Mouse (Mus musculus): ENCODE measurements around the gene Scfd2. TPM values are rescaled to one million over a fixed set of nuclear protein-coding genes. Genes with fewer than 3 reads are reported as not detected.

Gene Scfd2
- total RNA-seq (2023), result 10 to 100 TPM; 49.5 to 56.5 TPM

GRCm38 (mm10) chr5:74531630-74532280 lies at the start of gene Scfd2:
Scfd2 (minus strand) TSS chr5:74531759.

GRCm38 (mm10) chr5:74535240-74536021 lies 3.9 kb upstream of the Scfd2 start, which contains the start of gene Fip1l1:
Fip1l1 (plus strand) TSS chr5:74535449.

GRCm38 (mm10) chr5:74194841-74195613 lies 336.5 kb downstream of the Scfd2 start, which contains the start of gene Rasl11b:
Rasl11b (plus strand) TSS chr5:74195286.

Other genes starting within 250 kb of the Scfd2 start
- 100 to 1,000 TPM; 128 to 136 TPM for gene Fip1l1, start 3.7 kb upstream of the Scfd2 start, total RNA-seq (2023)
- gene Lnx1, start 171.2 kb upstream of the Scfd2 start, total RNA-seq (2023), result not detected

Data from T-cell, adult 66 days (primary cell).